Mouse (Mus musculus) embryonic facial prominence, embryonic 14.5 days (tissue): ENCODE data around the gene Cdc14a. TPM values are rescaled to one million over a fixed set of nuclear protein-coding genes. Genes with fewer than 3 reads are reported as not detected.
A peak's percentile ranks its signal among the peaks of the same experiment; 100 is the strongest.
"Not testable (repeated sequence)": the region's sequence is repeated elsewhere in the genome, so short reads cannot be mapped to it uniquely, and the experiment has no call there.

ENCODE experiments used
- ATAC-seq: fragments of 200-750 bp; cut with Nextera tagmentation; 2 replicates; pipeline ENCODE4 v1.8.0; 2017; ENCODE audit warnings: low read depth, moderate number of reproducible peaks, moderate TSS enrichment
- DNase-seq: peaks from one replicate; pipeline ENCODE4 v3.0.0-alpha.2; 2015; ENCODE audit warnings: low spot score
- H3K27ac ChIP-seq: fragments of 300-500 bp; sonication (generic); replicated peaks from 2 replicates; pipeline ENCODE4 v1.5.1; 2014; ENCODE audit warnings: low read depth, mild to moderate bottlenecking, low read length, moderate library complexity
- H3K27me3 ChIP-seq: fragments of 300-500 bp; sonication (generic); replicated peaks from 2 replicates; pipeline ENCODE4 v1.6.1; 2014; ENCODE audit warnings: low read length; ENCODE audit not compliant: control insufficient read depth, insufficient read depth
- H3K36me3 ChIP-seq: fragments of 300-500 bp; sonication (generic); 2 replicates; pipeline ENCODE4 v1.6.1; 2014; ENCODE audit warnings: low read length, mixed read lengths; ENCODE audit not compliant: control insufficient read depth, insufficient read depth
- H3K4me1 ChIP-seq: fragments of 300-500 bp; sonication (generic); 2 replicates; pipeline ENCODE4 v1.6.1; 2014; ENCODE audit warnings: antibody characterized with exemption, low read length; ENCODE audit not compliant: control insufficient read depth, insufficient read depth
- H3K4me2 ChIP-seq: fragments of 300-500 bp; sonication (generic); 2 replicates; pipeline ENCODE4 v1.6.1; 2014; ENCODE audit warnings: low read depth, mild to moderate bottlenecking, low read length, moderate library complexity, mixed read lengths
- H3K4me3 ChIP-seq: fragments of 300-500 bp; sonication (generic); 2 replicates; pipeline ENCODE4 v1.5.1; 2014; ENCODE audit warnings: low read depth, mild to moderate bottlenecking, low read length
- H3K9ac ChIP-seq: fragments of 300-500 bp; sonication (generic); 2 replicates; pipeline ENCODE4 v1.6.1; 2014; ENCODE audit warnings: low read depth, mild to moderate bottlenecking, low read length, moderate library complexity, mixed read lengths
- H3K9me3 ChIP-seq: fragments of 300-500 bp; sonication (generic); 2 replicates; pipeline ENCODE4 v1.6.1; 2016; ENCODE audit warnings: low read length; ENCODE audit not compliant: control insufficient read depth
- WGBS: fragments of 180-500 bp; shearing (Covaris S2); extraction: QIAGEN DNeasy Blood & Tissue Kit; methylation state at CpG from one replicate; pipeline ENCODE4 v1.1.7; 2014; 5-methylcytosine and 5-hydroxymethylcytosine counted together
- polyA plus RNA-seq: library from polyadenylated mRNA; unstranded; fragments of >200 nt; fragmentation: Nextera tagmentation; extraction: Ambion mirVana; gene quantifications from 2 replicates; pipeline ENCODE4 v1.2.1, GENCODE M21; 2014

Cdc14a gene
- polyA plus RNA-seq, 1 experiment from 2014 or later: 7.7 TPM

- DNase-seq (no peak), ATAC-seq (no peak)
- WGBS: 90% methylated on average over 15 of the region's 15 CpGs
- Histone ChIP-seq H3K4me1 (no peaks in the 10 kb centered on the region), H3K36me3 (0 out of 2 replicates have a peak, but pooled peaks cover 6% of the 10 kb centered on the region), H3K4me2 (no peak overlapping the region), H3K27me3 (no peaks in the 10 kb centered on the region), H3K9ac (no peak overlapping the region), H3K27ac (no peak overlapping the region), H3K4me3 (no peak overlapping the region), H3K9me3 (no peaks in the 10 kb centered on the region)
Observed at GRCm38 (mm10) chr3:116355026-116355788, 68.6 kb downstream of the Cdc14a start.

GRCm38 (mm10) chr3:116352486-116352885, 71.3 kb downstream of the Cdc14a start:
- no peak for ATAC-seq
- Histone ChIP-seq H3K27me3 (no peaks in the 10 kb centered on the region), H3K9ac (no peak overlapping the region), H3K9me3 (no peaks in the 10 kb centered on the region), H3K36me3 (0 out of 2 replicates have a peak, but pooled peaks cover 3% of the 10 kb centered on the region), H3K4me1 (no peaks in the 10 kb centered on the region), H3K27ac (no peak overlapping the region), H3K4me3 (no peak overlapping the region), H3K4me2 (no peak overlapping the region)
- no peak for DNase-seq
- WGBS: 77% methylated on average over 6 of the region's 6 CpGs

- Histone ChIP-seq H3K4me3 (no peak overlapping the region), H3K36me3 (0 out of 2 replicates have a peak, but pooled peaks cover 3% of the 10 kb centered on the region), H3K27me3 (no peaks in the 10 kb centered on the region), H3K9ac (no peak overlapping the region), H3K4me1 (no peaks in the 10 kb centered on the region), H3K27ac (no peak overlapping the region), H3K4me2 (no peak overlapping the region), H3K9me3 (no peaks in the 10 kb centered on the region)
- 82% methylated on average over 6 of the region's 6 CpGs for WGBS
- ATAC-seq (no peak), DNase-seq (no peak)
Observed at GRCm38 (mm10) chr3:116350389-116350967, 73.4 kb downstream of the Cdc14a start.

GRCm38 (mm10) chr3:116347571-116347970, 76.3 kb downstream of the Cdc14a start:
- not testable (repeated sequence) for H3K4me3 ChIP-seq, H3K9me3 ChIP-seq, H3K4me2 ChIP-seq, DNase-seq, H3K9ac ChIP-seq, H3K36me3 ChIP-seq, H3K27ac ChIP-seq, ATAC-seq, H3K4me1 ChIP-seq, H3K27me3 ChIP-seq
- 96% methylated on average over 29 of the region's 29 CpGs for WGBS

GRCm38 (mm10) chr3:116345245-116345644, 78.6 kb downstream of the Cdc14a start:
- H3K27me3 ChIP-seq: no peaks in the 10 kb centered on the region
- 85% methylated on average over 11 of the region's 11 CpGs for WGBS
- ATAC-seq (no peak), DNase-seq (no peak)
- peaks cover 8% of the 10 kb centered on the region; the same call in 1 of the 2 replicates for H3K36me3 ChIP-seq
- H3K4me3 ChIP-seq: no peak overlapping the region
- no peak overlapping the region for H3K4me2 ChIP-seq
- no peak overlapping the region for H3K27ac ChIP-seq
- H3K9me3 ChIP-seq: no peaks in the 10 kb centered on the region
- H3K9ac ChIP-seq: no peak overlapping the region
- H3K4me1 ChIP-seq: no peaks in the 10 kb centered on the region

GRCm38 (mm10) chr3:116342251-116342650, 81.6 kb downstream of the Cdc14a start:
- whole genome bisulfite sequencing: 88% methylated on average over 5 of the region's 5 CpGs
- Histone ChIP-seq H3K27me3 (no peaks in the 10 kb centered on the region), H3K36me3 (peaks cover 8% of the 10 kb centered on the region; the same call in 1 of the 2 replicates), H3K27ac (no peak overlapping the region), H3K4me3 (no peak overlapping the region), H3K4me2 (no peak overlapping the region), H3K4me1 (no peaks in the 10 kb centered on the region), H3K9me3 (no peaks in the 10 kb centered on the region), H3K9ac (no peak overlapping the region)
- ATAC-seq (no peak), DNase-seq (no peak)

GRCm38 (mm10) chr3:116340950-116341624, 82.7 kb downstream of the Cdc14a start:
- Histone ChIP-seq H3K4me2 (peak overlapping the region; percentile 21; the same call in 1 of the 2 replicates), H3K9ac (no peak overlapping the region), H3K4me1 (no peaks in the 10 kb centered on the region), H3K4me3 (no peak overlapping the region), H3K36me3 (peaks cover 8% of the 10 kb centered on the region; the same call in 1 of the 2 replicates), H3K27me3 (no peaks in the 10 kb centered on the region), H3K9me3 (no peaks in the 10 kb centered on the region), H3K27ac (no peak overlapping the region)
- WGBS: 43% methylated on average over 19 of the region's 19 CpGs
- DNase-seq (peak; percentile 81), ATAC-seq (peak; percentile 77)

GRCm38 (mm10) chr3:116340281-116340680, 83.6 kb downstream of the Cdc14a start:
- H3K4me1 ChIP-seq: no peaks in the 10 kb centered on the region
- peaks cover 8% of the 10 kb centered on the region; the same call in 1 of the 2 replicates for H3K36me3 ChIP-seq
- no peaks in the 10 kb centered on the region for H3K27me3 ChIP-seq
- 84% methylated on average over 8 of the region's 8 CpGs for WGBS
- no peak overlapping the region for H3K4me3 ChIP-seq
- H3K4me2 ChIP-seq: no peak overlapping the region
- H3K27ac ChIP-seq: no peak overlapping the region
- ATAC-seq (no peak), DNase-seq (no peak)
- no peaks in the 10 kb centered on the region for H3K9me3 ChIP-seq
- no peak overlapping the region for H3K9ac ChIP-seq
